Mouse (Mus musculus) ES-Bruce4 (cell line): ENCODE data around the gene Hoxc11. TPM values are rescaled to one million over a fixed set of nuclear protein-coding genes. Genes with fewer than 3 reads are reported as not detected.
A peak's percentile ranks its signal among the peaks of the same experiment; 100 is the strongest.

ENCODE experiments used
- H3K27ac ChIP-seq: 2 replicates; pipeline ENCODE4 v1.5.1; 2012; ENCODE audit warnings: low read length, inconsistent platforms; ENCODE audit not compliant: insufficient read depth
- H3K27me3 ChIP-seq: 2 replicates; pipeline ENCODE4 v1.6.1; 2012; ENCODE audit warnings: mild to moderate bottlenecking, low read length, inconsistent platforms; ENCODE audit not compliant: control insufficient read depth, poor library complexity, insufficient read depth, severe bottlenecking
- H3K36me3 ChIP-seq: 2 replicates; pipeline ENCODE4 v1.6.1; 2012; ENCODE audit warnings: inconsistent platforms, mild to moderate bottlenecking, low read length, moderate library complexity; ENCODE audit not compliant: control insufficient read depth, poor library complexity, insufficient read depth, severe bottlenecking
- H3K4me1 ChIP-seq: one replicate; pipeline ENCODE4 v1.8.1; 2011; ENCODE audit warnings: low read length; ENCODE audit not compliant: control insufficient read depth, insufficient read depth
- H3K4me3 ChIP-seq: 2 replicates; pipeline ENCODE4 v1.5.1; 2011; ENCODE audit warnings: low read depth, mild to moderate bottlenecking, low read length
- H3K9ac ChIP-seq: 2 replicates; pipeline ENCODE4 v1.6.1; 2012; ENCODE audit warnings: low read depth, mild to moderate bottlenecking, inconsistent platforms; ENCODE audit not compliant: poor library complexity, severe bottlenecking
- H3K9me3 ChIP-seq: replicated peaks from 2 replicates; pipeline ENCODE4 v1.6.1; 2012; ENCODE audit warnings: mild to moderate bottlenecking, low read length, inconsistent platforms; ENCODE audit not compliant: control insufficient read depth, poor library complexity, insufficient read depth, severe bottlenecking
- CTCF ChIP-seq: IDR thresholded peaks from one replicate; pipeline ENCODE4 v1.8.1; 2011; ENCODE audit warnings: low read depth, low read length
- EP300 ChIP-seq: IDR thresholded peaks from 2 replicates; pipeline ENCODE4 v1.6.1; 2011; ENCODE audit warnings: low read depth, low read length; ENCODE audit not compliant: insufficient read depth
- POLR2A ChIP-seq: IDR thresholded peaks from one replicate; pipeline ENCODE4 v1.8.1; 2011; ENCODE audit warnings: low read length; ENCODE audit not compliant: insufficient read depth
- polyA plus RNA-seq: library from polyadenylated mRNA; stranded (reverse); fragments of >200 nt; gene quantifications from 2 replicates; pipeline ENCODE4 v1.2.4, GENCODE M21; 2011; ENCODE audit warnings: low read depth; ENCODE audit not compliant: missing spikeins, insufficient read depth, insufficient read length

Gene Hoxc11
- polyA plus RNA-seq, 1 experiment: not detected

GRCm38 (mm10) chr15:102983716-102984115 is 29.5 kb downstream of the Hoxc11 start:
- no peaks in the 10 kb centered on the region for H3K4me1 ChIP-seq
- no peak overlapping the region for H3K9ac ChIP-seq
- TF ChIP-seq POLR2A: no peak
- TF ChIP-seq EP300: no peak
- no peak overlapping the region for H3K4me3 ChIP-seq
- no peaks in the 10 kb centered on the region for H3K9me3 ChIP-seq
- H3K36me3 ChIP-seq: no peaks in the 10 kb centered on the region
- peaks cover 60% of the 10 kb centered on the region for H3K27me3 ChIP-seq
- H3K27ac ChIP-seq: no peak overlapping the region

- Histone ChIP-seq H3K4me1 (no peaks in the 10 kb centered on the region), H3K9ac (no peak overlapping the region), H3K27ac (no peak overlapping the region), H3K4me3 (no peak overlapping the region), H3K9me3 (no peaks in the 10 kb centered on the region), H3K27me3 (peaks cover 61% of the 10 kb centered on the region), H3K36me3 (no peaks in the 10 kb centered on the region)
- TF ChIP-seq EP300: no peak
- no peak for TF ChIP-seq POLR2A
- TF ChIP-seq CTCF: no peak
These were observed 30.3 kb downstream of the Hoxc11 start for GRCm38 (mm10) chr15:102984521-102984920.

GRCm38 (mm10) chr15:102984925-102985324 is 30.7 kb downstream of the Hoxc11 start:
- no peaks in the 10 kb centered on the region for H3K4me1 ChIP-seq
- TF ChIP-seq EP300 (no peak), POLR2A (no peak), CTCF (no peak)
- H3K4me3 ChIP-seq: no peak overlapping the region

GRCm38 (mm10) chr15:102987124-102987833 is 33.1 kb downstream of the Hoxc11 start:
- no peaks in the 10 kb centered on the region for H3K4me1 ChIP-seq
- no peak overlapping the region for H3K27ac ChIP-seq
- H3K36me3 ChIP-seq: no peaks in the 10 kb centered on the region
- H3K27me3 ChIP-seq: peaks cover 61% of the 10 kb centered on the region
- H3K4me3 ChIP-seq: no peak overlapping the region
- no peak overlapping the region for H3K9ac ChIP-seq
- H3K9me3 ChIP-seq: no peaks in the 10 kb centered on the region
- no peak for TF ChIP-seq POLR2A
- no peak for TF ChIP-seq EP300
- TF ChIP-seq CTCF: peak; percentile 95

More at GRCm38 (mm10) chr15:102984925-102985324, 30.7 kb downstream of the Hoxc11 start:
- Histone ChIP-seq H3K36me3 (no peaks in the 10 kb centered on the region), H3K9me3 (no peaks in the 10 kb centered on the region), H3K9ac (no peak overlapping the region), H3K27me3 (peaks cover 60% of the 10 kb centered on the region), H3K27ac (no peak overlapping the region)

- H3K9me3 ChIP-seq: no peaks in the 10 kb centered on the region
- peaks cover 60% of the 10 kb centered on the region for H3K27me3 ChIP-seq
- H3K36me3 ChIP-seq: no peaks in the 10 kb centered on the region
- H3K27ac ChIP-seq: no peak overlapping the region
- TF ChIP-seq EP300 (no peak), POLR2A (no peak), CTCF (no peak)
- no peak overlapping the region for H3K9ac ChIP-seq
- H3K4me1 ChIP-seq: no peaks in the 10 kb centered on the region
- no peak overlapping the region for H3K4me3 ChIP-seq
These were observed 33.9 kb downstream of the Hoxc11 start for GRCm38 (mm10) chr15:102988078-102988477.
